Mouse (Mus musculus): ENCODE measurements at regions not wholly inside any gene's neighbourhood (a gene's known extent, or its start where the extent isn't known, plus 50 kb on each side); places are given as distances from the start of the nearest gene placed in this dataset.

GRCm38 (mm10) chr8:86124655-86125054, 283.9 kb downstream of the Phkb start:
- H3K4me3 ChIP-seq (ENCODE audit: low read depth, low read length), result no peak overlapping the region
- H3K27ac ChIP-seq (ENCODE audit: low read length), result no peak overlapping the region
- no peak overlapping the region for H3K4me2 ChIP-seq (ENCODE audit: low read depth, low read length)
- H3K9me3 ChIP-seq (replicated peaks; ENCODE audit: control insufficient read depth, low read length), result no peaks in the 10 kb centered on the region
- no peak overlapping the region for H3K9ac ChIP-seq (ENCODE audit: low read depth, low read length)
- H3K4me1 ChIP-seq (ENCODE audit: control insufficient read depth, low read depth, low read length), result no peaks in the 10 kb centered on the region
- ATAC-seq (ENCODE audit: low read depth), result no peak
- no peaks in the 10 kb centered on the region for H3K27me3 ChIP-seq (ENCODE audit: control insufficient read depth, insufficient read depth, low read depth, low read length)
- H3K36me3 ChIP-seq (ENCODE audit: control insufficient read depth, insufficient read depth), result no peaks in the 10 kb centered on the region
- WGBS (ENCODE audit: insufficient replicate concordance), result 44% methylated on average over 1 of the region's 1 CpGs

Measured in liver, embryonic 16.5 days (tissue).